Mouse (Mus musculus) cortical plate, adult 2 months (tissue): ENCODE results near the gene Chst12.

ENCODE experiments used
- CTCF ChIP-seq: fragments of 200-500 bp; IDR thresholded peaks from 2 replicates; pipeline ENCODE4 v1.5.1; 2011; ENCODE audit warnings: mild to moderate bottlenecking, control low read depth, low read length; ENCODE audit not compliant: insufficient read depth; ENCODE audit errors: extremely low read depth
- POLR2A ChIP-seq: fragments of 200-500 bp; IDR thresholded peaks from 2 replicates; pipeline ENCODE4 v1.6.1; 2011; ENCODE audit warnings: mild to moderate bottlenecking, low read length, control low read depth; ENCODE audit not compliant: insufficient read depth; ENCODE audit errors: extremely low read depth

- no peak for TF ChIP-seq POLR2A
- TF ChIP-seq CTCF: no peak
These were observed 21.4 kb downstream of the Chst12 start for GRCm38 (mm10) chr5:140526754-140527153.
